Mouse (Mus musculus) c-Kit-positive CD71-negative TER-119-negative erythroid progenitor cells, embryonic 14.5 days (primary cell): ENCODE results near the gene Rnf11.

Experiments used
- DNase-seq: peaks from one replicate; pipeline ENCODE4 v3.0.0-alpha.2; 2013; ENCODE audit warnings: low read depth

Rnf11 gene

DNA sequence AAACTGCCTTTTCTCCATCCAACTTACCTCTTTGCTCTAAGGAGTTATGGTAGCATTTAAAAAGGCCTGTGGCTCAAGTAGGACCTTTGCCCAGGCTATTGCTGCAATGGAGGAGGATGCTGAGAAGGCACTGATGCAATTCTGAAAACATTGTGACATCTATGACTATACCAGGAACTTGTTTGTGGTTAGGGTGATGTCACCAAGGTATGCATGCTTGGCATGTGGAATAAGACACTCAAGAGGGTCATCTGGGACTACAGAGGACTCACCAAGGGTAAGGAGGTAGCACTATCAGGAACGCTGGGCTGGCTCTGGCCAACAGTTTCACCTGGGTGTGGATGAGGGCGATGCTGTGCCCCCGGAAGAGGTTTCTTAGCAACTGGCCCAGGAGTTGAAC, at the start of gene Rnf11:
TSS of gene Rnf11 (minus strand) at position 108 of the 400 bp plus-strand sequence.
- DNase-seq = no peak

DNA sequence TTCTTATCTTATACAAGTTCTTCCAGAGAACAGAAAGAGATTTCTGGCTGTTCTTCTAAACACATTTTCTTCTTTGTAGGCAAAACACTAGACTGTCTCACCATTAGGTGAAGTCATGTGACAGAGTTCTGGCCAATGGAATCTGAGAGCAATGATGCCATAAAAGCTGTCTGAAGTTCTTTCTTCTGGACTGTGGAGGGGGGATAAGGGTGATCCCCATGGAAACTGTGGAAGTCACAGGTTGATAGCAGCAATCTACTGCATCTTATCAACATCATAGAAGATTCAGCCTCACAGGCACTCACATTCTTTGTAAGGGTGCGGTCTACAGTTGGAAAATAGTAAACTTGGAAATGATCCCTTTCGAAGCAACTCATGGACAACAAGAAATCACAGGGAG, 46.6 kb upstream of the Rnf11 start, which contains the start of gene 4930522H14Rik:
TSS of gene 4930522H14Rik (minus strand) at position 187 of the 400 bp plus-strand sequence.
- no peak for DNase-seq

- no peak for DNase-seq
Observed at GRCm38 (mm10) chr4:109530245-109530816, 45.8 kb upstream of the Rnf11 start.

GRCm38 (mm10) chr4:109504885-109505284, 20.4 kb upstream of the Rnf11 start:
- DNase-seq = peak; percentile 66

GRCm38 (mm10) chr4:109498476-109498875, 13.9 kb upstream of the Rnf11 start:
- no peak for DNase-seq

- DNase-seq = no peak
Observed at GRCm38 (mm10) chr4:109493581-109493980, 9.1 kb upstream of the Rnf11 start.

DNA sequence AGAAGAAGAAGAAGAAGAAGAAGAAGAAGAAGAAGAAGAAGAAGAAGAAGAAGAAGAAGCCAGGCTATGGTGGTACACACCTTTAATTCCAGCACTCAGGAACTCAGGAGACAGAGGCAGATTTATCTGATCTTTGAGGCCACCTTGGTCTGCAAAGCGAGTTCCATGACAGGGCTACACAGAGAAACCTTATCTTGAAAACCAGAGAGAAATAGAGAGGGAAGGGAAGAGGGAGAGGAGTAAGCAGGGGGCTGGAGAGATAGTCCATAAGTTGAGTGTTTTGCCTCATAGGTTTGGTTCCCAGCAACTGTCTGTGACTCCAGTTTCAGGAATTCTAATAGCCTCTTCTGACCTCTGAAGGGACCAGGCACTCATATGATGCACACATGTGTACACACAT, 4.3 kb upstream of the Rnf11 start:
- no peak for DNase-seq

DNA sequence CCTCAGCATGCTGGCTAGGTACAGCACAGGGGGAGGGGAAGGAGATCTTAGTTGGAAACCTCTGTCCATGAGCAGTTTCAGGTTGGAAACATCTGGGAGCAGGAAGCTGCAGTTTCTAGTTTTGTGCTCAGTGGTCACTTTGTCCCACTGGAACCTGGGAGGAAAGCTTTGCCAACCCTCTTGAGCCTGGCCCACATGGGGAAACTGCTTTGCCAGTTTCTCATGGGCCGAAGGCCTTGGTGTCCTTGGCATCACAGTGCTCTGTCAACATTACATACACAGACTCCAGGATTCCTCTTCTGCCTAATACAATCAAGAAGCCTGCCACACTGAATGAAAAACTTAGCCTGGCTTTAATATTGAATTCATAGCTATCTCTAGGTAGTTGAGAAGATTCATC, 1.8 kb downstream of the Rnf11 start:
- no peak for DNase-seq

DNA sequence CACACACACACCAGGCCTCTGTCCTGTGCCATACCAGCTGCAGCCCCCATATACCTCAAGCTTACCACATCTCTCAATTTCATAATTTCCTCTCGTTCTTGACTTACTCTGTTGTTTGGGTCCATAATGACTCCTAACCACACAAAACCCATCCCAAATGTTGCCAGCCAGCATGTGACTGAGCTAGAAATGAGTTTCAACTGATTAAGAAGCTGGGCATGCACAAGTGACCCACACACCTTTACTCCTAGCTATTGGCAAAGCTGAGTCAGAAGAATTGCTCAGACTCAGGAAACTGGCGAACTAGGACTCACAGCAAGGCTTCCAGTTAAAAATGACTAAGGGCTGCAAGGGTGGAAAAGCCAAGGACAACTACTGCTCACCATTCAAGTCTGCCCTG, 3.1 kb downstream of the Rnf11 start:
- no peak for DNase-seq

DNA sequence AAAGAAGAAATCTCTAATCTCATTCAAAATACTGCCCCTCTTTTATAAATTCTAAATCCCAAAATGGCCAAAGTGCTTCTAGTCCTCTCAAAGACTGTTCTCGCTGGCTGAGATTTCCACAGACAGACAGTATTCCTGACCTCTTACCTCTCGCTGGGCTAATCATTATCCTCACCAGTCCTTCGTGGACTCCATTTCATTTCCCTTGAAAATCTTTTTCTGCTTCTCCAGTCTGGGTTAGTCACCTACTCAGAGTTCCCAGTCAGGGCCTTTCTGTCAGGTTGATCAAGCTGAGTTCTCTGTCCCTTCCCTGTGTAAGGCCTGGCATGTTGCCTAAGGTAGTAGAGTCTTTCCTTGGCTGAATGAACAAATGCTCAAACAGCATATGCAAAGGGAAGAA, 7.1 kb downstream of the Rnf11 start:
- DNase-seq = no peak

- peak; percentile 58 for DNase-seq
Observed at GRCm38 (mm10) chr4:109476554-109477014, 7.9 kb downstream of the Rnf11 start.

DNA sequence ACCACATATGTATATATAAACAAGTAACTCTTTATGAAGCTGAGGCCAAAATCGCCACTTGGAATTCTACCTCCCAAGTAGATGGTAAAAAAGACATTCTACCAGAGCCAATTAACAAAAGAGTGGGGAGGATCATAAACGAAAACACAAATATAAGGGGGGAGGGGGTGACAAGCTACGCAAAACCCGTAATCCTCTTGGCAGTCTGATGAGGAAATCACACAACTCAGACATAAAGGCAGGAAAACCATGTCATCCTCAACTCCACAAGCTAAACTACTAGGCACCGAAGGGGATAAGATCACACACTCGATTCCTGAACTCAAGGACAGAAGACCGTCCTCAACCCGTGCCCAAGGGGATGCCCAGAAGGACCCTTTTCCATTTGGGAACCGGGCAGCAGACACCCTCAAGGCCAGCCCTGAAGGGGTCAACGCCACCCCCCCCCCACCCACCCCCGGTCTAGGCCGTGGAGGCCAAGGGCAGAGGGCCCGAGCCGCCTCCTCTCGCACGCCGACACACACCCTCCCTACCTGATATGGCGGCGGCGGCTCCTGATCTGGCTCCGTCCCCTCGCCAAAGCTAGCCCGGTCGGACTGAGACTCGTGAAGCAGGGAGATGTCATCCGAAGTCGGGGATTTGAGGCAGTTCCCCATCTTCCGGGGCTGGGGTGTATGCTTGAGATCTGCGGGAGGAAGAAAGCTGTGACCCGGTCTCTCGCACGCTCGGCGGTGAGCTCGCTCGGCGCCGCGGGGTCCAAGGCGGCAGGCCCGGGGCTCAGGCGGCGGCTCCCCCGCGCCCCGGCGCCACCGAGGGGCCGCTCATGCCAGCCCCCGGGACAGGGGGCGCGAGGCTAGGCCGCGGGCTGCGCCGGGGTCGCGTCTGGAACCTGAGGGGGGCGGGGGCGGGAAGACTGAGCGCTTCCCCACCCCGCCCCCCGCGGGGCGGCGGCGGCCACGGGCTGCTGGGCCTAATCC, 8.7 kb downstream of the Rnf11 start:
- no peak for DNase-seq

DNA sequence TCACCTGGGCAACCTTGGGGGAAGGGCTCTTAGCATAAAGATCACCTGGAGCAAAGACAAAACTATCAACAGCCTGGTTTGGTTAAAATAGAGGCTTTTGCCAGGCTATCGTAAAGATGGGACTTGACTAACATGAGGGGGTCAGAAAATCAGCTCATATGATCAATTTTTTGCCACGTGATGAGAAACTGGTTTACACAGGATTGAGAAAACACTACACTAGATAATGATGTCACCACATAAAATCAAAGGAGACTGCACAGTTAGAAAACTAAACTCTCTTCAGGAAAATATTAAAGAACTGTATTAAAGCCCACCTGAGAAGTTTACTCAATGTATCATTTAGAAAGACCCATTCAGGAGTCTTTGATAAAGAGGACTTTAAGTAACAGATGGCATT, 9.4 kb downstream of the Rnf11 start:
- DNase-seq = no peak

DNA sequence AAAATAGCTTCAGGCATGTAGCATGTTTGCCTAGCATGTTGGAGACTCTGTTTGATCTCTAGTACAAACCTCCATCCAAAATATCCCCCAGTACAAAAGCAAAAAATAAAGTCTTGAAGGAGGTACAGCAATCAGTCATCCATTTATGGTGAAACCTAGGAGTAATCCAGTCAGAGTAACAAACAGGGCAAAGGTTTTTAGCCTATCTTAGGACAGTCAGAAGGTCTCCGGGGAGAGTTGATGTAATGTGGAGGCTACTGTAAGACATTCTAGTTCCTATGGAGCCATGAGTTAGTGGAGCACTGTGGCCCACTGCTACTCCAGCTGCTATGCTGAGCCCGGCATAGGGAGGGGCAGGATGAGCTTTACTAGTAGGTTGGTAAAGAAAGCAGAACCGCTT, 12.0 kb downstream of the Rnf11 start:
- no peak for DNase-seq

DNA sequence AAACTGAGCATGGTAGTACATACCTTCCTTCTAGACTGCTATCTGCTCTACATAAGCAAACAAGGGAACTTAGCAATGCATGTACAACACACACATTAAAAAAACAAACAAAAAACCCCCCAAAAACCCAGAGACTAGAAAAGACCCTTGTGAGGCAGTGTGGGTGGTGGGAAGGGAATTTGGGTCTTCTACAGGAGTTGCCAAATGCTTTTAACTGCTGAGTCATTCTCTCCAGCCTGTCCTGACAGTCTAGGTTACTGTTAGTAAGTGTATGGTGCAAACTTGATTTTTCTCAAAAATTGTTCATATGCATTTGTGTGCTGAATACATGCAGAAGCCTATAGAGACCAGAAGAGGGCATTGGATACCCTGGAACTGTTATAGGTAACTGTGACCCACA, 12.9 kb downstream of the Rnf11 start:
- DNase-seq = no peak

GRCm38 (mm10) chr4:109467687-109468086, 16.8 kb downstream of the Rnf11 start:
- DNase-seq = no peak

DNA sequence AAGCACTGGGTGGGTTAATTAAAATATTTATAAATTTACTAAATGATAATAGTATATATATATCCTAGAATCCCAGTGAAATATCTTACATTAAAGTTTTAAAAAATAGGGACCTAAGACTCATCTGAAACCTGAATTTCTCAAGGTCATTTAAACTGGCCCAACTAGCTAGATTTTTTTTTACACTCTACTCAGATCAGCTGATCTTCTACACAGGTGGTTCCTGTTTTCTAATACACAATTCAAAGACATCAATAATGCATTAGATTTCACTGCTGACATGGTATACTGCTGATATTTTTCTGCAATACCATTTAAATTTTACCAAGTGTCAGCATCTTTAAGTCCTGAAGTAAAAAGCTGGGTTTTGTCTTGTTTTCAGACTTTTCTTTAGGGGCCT, 20.6 kb downstream of the Rnf11 start:
- DNase-seq = no peak

GRCm38 (mm10) chr4:109460421-109461179, 23.9 kb downstream of the Rnf11 start:
- no peak for DNase-seq

GRCm38 (mm10) chr4:109456821-109457220, 27.7 kb downstream of the Rnf11 start:
- DNase-seq = no peak

GRCm38 (mm10) chr4:109448531-109448930, 36.0 kb downstream of the Rnf11 start:
- DNase-seq = no peak

DNA sequence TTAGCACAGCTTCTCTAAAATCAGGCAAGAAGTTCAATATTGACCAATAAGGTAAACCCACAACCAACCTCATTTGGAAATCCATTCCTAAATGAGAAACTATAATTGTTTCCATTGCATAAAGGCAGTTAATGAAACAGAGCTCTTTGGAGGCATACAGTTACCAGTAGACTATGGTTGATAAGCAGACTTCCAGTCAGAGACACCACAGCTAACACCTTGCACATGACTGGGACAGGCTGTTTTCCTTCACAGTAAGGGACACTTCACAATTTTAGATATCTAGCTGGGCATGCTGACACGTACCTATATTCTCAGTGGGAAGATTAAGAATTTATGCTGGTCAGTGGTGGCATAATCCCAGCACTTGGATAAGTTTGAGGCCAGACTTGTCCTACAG, 38.6 kb downstream of the Rnf11 start:
- no peak for DNase-seq

DNA sequence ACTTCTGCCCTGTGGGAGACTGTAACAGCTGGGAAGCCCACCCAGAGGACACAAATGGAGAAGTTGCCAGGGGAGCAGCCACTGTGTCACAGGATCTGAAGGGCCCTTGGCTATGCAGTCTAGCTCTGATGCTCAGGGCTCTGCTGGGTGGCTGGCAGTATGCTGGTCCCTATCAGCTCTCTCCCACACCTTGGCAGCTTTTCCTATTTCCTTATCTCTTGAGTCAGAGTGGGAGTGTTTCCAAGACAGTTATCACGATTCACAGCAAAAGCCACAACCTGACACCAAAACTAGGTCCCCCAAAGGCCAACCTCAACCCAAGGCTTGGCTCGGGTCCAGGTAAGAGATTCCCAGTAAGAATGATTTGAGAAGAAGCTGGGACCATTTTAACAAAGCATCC, 39.1 kb downstream of the Rnf11 start:
- peak; percentile 37 for DNase-seq

DNA sequence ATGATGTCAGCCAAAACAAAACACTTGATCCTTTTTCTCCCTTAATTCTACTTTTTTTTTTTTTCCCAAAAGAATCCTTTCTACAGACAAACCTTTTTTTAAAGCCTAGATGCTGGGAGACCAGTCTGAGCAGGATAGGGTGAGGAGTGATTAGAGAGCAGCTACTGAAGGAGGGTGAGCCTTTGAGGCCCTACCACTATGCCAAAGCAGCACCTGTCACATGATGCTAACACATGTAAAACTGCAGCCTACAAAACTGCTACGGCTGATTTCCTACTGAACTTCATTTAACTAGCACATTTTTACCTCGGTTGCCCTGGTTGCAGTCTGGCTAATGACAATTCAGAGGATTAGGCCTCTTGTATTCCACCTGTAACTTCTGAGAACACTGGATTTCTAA, 39.6 kb downstream of the Rnf11 start:
- no peak for DNase-seq
